Mouse (Mus musculus): ENCODE data around the gene Cacna1a. TPM values are rescaled to one million over a fixed set of nuclear protein-coding genes. Genes with fewer than 3 reads are reported as not detected.

The Cacna1a gene
- total and polyA plus RNA-seq, 3 experiments = 3.2 to 5.1 TPM; not detected in 1

GRCm38 (mm10) chr8:84439813-84440212 is 51.6 kb downstream of the Cacna1a start:
- Histone ChIP-seq H3K9ac (ENCODE audit: control insufficient read depth, low read depth, low read length, poor library complexity, severe bottlenecking) (no peak overlapping the region), H3K79me2 (ENCODE audit: control insufficient read depth, insufficient read depth, low read length, poor library complexity) (no peaks in the 10 kb centered on the region), H3K27ac (ENCODE audit: control insufficient read depth, low read depth, low read length) (no peak overlapping the region), H3K4me1 (ENCODE audit: control insufficient read depth in 1 of 2, insufficient read depth in 2 of 2, low read length in 2 of 2) (no peaks in the 10 kb centered on the region), H3K4me3 (ENCODE audit: control insufficient read depth in 1 of 2, insufficient read depth in 1 of 2, low read depth in 2 of 2, low read length in 2 of 2) (no peak overlapping the region), H3K9me3 (replicated peaks; ENCODE audit: insufficient read depth, low read length) (no peaks in the 10 kb centered on the region), H3K27me3 (ENCODE audit: control insufficient read depth in 1 of 2, insufficient read depth in 2 of 2, low read length in 2 of 2) (peaks cover 0 to 3% of the 10 kb centered on the region in 2 experiments; a peak in 2 of 4 replicates), H3K36me3 (ENCODE audit: control insufficient read depth in 1 of 2, insufficient read depth in 2 of 2, low read length in 2 of 2) (no peaks in the 10 kb centered on the region)
- no peak for DNase-seq (ENCODE audit: low read depth, low spot score)
- TF ChIP-seq TCF12 (IDR thresholded peaks at IDR 0.05; ENCODE audit: low read depth, low read length) = no peak
- TF ChIP-seq CHD2 (IDR thresholded peaks at IDR 0.05; ENCODE audit: low read length) = no peak

DNA sequence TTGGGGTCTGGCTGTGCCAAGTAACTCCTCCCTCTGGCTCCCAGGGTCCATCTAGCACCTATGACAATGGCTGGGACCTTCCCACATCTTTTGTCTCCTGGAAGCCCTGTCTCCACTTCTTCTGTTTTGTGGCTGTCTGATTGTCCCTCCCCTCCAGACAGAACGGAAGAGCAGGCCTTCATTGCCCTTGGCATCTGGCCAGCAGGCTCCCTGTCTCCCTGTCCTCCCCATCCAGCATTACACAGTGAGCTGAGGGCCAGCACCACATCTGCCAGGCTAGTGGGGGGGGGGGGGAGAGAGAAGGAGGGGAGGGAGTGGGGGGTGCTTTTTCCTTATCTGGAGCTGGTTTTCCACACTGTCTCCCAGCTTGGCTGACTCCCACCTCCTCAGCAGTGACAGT is 53.8 kb downstream of the Cacna1a start:
- H3K9ac ChIP-seq (ENCODE audit: control insufficient read depth, low read depth, low read length, poor library complexity, severe bottlenecking) = no peak overlapping the region
- no peaks in the 10 kb centered on the region for H3K36me3 ChIP-seq (ENCODE audit: control insufficient read depth in 1 of 2, insufficient read depth in 2 of 2, low read length in 2 of 2)
- H3K27me3 ChIP-seq (ENCODE audit: control insufficient read depth in 1 of 2, insufficient read depth in 2 of 2, low read length in 2 of 2) = peaks cover 0 to 3% of the 10 kb centered on the region in 2 experiments; a peak in 1 of 4 replicates
- H3K27ac ChIP-seq (ENCODE audit: control insufficient read depth, low read depth, low read length) = no peak overlapping the region
- no peaks in the 10 kb centered on the region for H3K79me2 ChIP-seq (ENCODE audit: control insufficient read depth, insufficient read depth, low read length, poor library complexity)
- H3K4me1 ChIP-seq (ENCODE audit: control insufficient read depth in 1 of 2, insufficient read depth in 2 of 2, low read length in 2 of 2) = no peaks in the 10 kb centered on the region
- TF ChIP-seq MYB (IDR thresholded peaks at IDR 0.05; ENCODE audit: low read depth, low read length) (no peak), UBTF (IDR thresholded peaks at IDR 0.05; ENCODE audit: borderline replicate concordance, insufficient read depth, low read depth, low read length) (no peak), CTCF (IDR thresholded peaks at IDR 0.05 in 2 of 3, conservative IDR thresholded peaks at IDR 0.05 in 1 of 3; ENCODE audit: control insufficient read depth in 1 of 3, insufficient read depth in 1 of 3, low read depth in 2 of 3, low read length in 3 of 3, poor library complexity in 1 of 3, severe bottlenecking in 1 of 3) (no peak), ZMIZ1 (IDR thresholded peaks at IDR 0.05; ENCODE audit: low read depth, low read length) (no peak), CHD2 (IDR thresholded peaks at IDR 0.05; ENCODE audit: low read length) (no peak)
- no peak for DNase-seq (ENCODE audit: low read depth, low spot score)
- no peaks in the 10 kb centered on the region for H3K9me3 ChIP-seq (replicated peaks; ENCODE audit: insufficient read depth, low read length)
- H3K4me3 ChIP-seq (ENCODE audit: control insufficient read depth in 1 of 2, insufficient read depth in 1 of 2, low read depth in 2 of 2, low read length in 2 of 2) = no peak overlapping the region

DNA sequence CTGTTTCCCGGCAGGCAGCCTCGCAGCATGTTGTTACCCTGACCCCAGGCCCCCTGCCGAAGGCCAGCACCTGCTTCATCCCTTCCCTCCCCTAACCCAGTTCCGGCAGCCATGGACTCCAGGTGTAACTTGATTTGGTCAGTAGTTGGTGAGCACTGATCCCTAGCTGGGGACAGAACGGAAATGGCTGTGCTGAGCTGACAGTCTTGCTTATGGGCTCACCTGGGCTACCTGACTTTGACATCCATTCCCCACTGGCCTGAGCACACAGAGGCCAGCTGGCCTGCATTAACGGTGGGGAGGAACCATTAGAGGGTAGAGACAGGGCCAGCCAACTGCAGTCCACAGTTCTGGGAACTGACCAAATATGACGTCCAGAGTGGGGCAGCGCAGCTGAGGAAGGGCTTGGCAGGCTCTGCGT is 58.3 kb downstream of the Cacna1a start:
- no peak for DNase-seq (ENCODE audit: low read depth, low spot score)
- H3K79me2 ChIP-seq (ENCODE audit: control insufficient read depth, insufficient read depth, low read length, poor library complexity) = no peaks in the 10 kb centered on the region
- TF ChIP-seq CHD2 (IDR thresholded peaks at IDR 0.05; ENCODE audit: low read length) (no peak), ZKSCAN1 (IDR thresholded peaks at IDR 0.05; ENCODE audit: low read depth, low read length) (no peak), NRF1 (IDR thresholded peaks at IDR 0.05; ENCODE audit: insufficient read depth, low read depth, low read length, poor library complexity, severe bottlenecking) (no peak), MYC (IDR thresholded peaks at IDR 0.05; ENCODE audit: low read depth, low read length) (no peak), USF1 (IDR thresholded peaks at IDR 0.05; ENCODE audit: low read depth, low read length) (no peak), SIN3A (IDR thresholded peaks at IDR 0.05; ENCODE audit: low read length) (no peak), TBP (IDR thresholded peaks at IDR 0.05; ENCODE audit: low read depth, low read length) (no peak), CHD1 (IDR thresholded peaks at IDR 0.05; ENCODE audit: low read depth, low read length) (no peak), RAD21 (IDR thresholded peaks at IDR 0.05; ENCODE audit: low read depth, low read length) (no peak)
- no peaks in the 10 kb centered on the region for H3K27me3 ChIP-seq (ENCODE audit: control insufficient read depth in 1 of 2, insufficient read depth in 2 of 2, low read length in 2 of 2)
- no peaks in the 10 kb centered on the region for H3K4me1 ChIP-seq (ENCODE audit: control insufficient read depth in 1 of 2, insufficient read depth in 2 of 2, low read length in 2 of 2)
- no peak overlapping the region for H3K9ac ChIP-seq (ENCODE audit: control insufficient read depth, low read depth, low read length, poor library complexity, severe bottlenecking)
- H3K27ac ChIP-seq (ENCODE audit: control insufficient read depth, low read depth, low read length) = no peak overlapping the region
- no peaks in the 10 kb centered on the region for H3K36me3 ChIP-seq (ENCODE audit: control insufficient read depth in 1 of 2, insufficient read depth in 2 of 2, low read length in 2 of 2)
- H3K9me3 ChIP-seq (replicated peaks; ENCODE audit: insufficient read depth, low read length) = no peaks in the 10 kb centered on the region
- H3K4me3 ChIP-seq (ENCODE audit: control insufficient read depth in 1 of 2, insufficient read depth in 1 of 2, low read depth in 2 of 2, low read length in 2 of 2) = no peak overlapping the region

Measured in MEL (cell line).